Mouse (Mus musculus): ENCODE measurements at regions not wholly inside any gene's neighbourhood (a gene's known extent, or its start where the extent isn't known, plus 50 kb on each side); places are given as distances from the start of the nearest gene placed in this dataset.

- DNase-seq, result no peak
These were observed 64.0 kb upstream of the Zdhhc17 start for GRCm38 (mm10) chr10:111073851-111074430.

GRCm38 (mm10) chr10:111073262-111073661, 63.3 kb upstream of the Zdhhc17 start:
- DNase-seq, result no peak

GRCm38 (mm10) chr10:111072554-111072909, 62.6 kb upstream of the Zdhhc17 start:
- no peak for DNase-seq

- DNase-seq, result no peak
These were observed 62.0 kb upstream of the Zdhhc17 start for GRCm38 (mm10) chr10:111071805-111072553.

GRCm38 (mm10) chr10:111066146-111066545, 56.2 kb upstream of the Zdhhc17 start:
- DNase-seq, result no peak

- DNase-seq, result no peak
These were observed 50.7 kb upstream of the Zdhhc17 start for GRCm38 (mm10) chr10:111060626-111061025.

Measured in right cerebral cortex, postnatal 4 days (tissue).